Mouse (Mus musculus) heart, adult 2 months (tissue): Measurements from ENCODE around the gene Rnf157. TPM values are rescaled to one million over a fixed set of nuclear protein-coding genes. Genes with fewer than 3 reads are reported as not detected.

Experiments
- DNase-seq, 2 experiments: peaks; one replicate each; pipeline ENCODE4 v3.0.0; 2021
- H3K27ac ChIP-seq: fragments of 200-600 bp; 2 replicates; pipeline ENCODE4 v1.8.1; 2022
- H3K27me3 ChIP-seq: fragments of 200-500 bp; 2 replicates; pipeline ENCODE4 v1.6.1; 2012; ENCODE audit warnings: mild to moderate bottlenecking, low read length, inconsistent platforms, mixed read lengths; ENCODE audit not compliant: control insufficient read depth, insufficient read depth
- H3K36me3 ChIP-seq: fragments of 200-500 bp; 2 replicates; pipeline ENCODE4 v1.6.1; 2012; ENCODE audit warnings: low read length, inconsistent platforms; ENCODE audit not compliant: control insufficient read depth, insufficient read depth
- H3K4me1 ChIP-seq: fragments of 200-500 bp; 2 replicates; pipeline ENCODE4 v1.6.1; 2011; ENCODE audit warnings: low read length; ENCODE audit not compliant: control insufficient read depth, insufficient read depth
- H3K4me3 ChIP-seq: fragments of 200-600 bp; 2 replicates; pipeline ENCODE4 v1.8.1; 2022
- H3K79me2 ChIP-seq: fragments of 200-500 bp; replicated peaks from 2 replicates; pipeline ENCODE4 v1.6.1; 2012; ENCODE audit warnings: mild to moderate bottlenecking, inconsistent platforms, low read length, moderate library complexity, mixed read lengths; ENCODE audit not compliant: control insufficient read depth, insufficient read depth
- H3K9ac ChIP-seq: fragments of 200-500 bp; 2 replicates; pipeline ENCODE4 v1.6.1; 2012; ENCODE audit warnings: low read depth, mild to moderate bottlenecking, control low read depth, inconsistent platforms, low read length, mixed read lengths
- CTCF ChIP-seq: fragments of 200-600 bp; IDR thresholded peaks from 2 replicates; pipeline ENCODE4 v1.8.1; 2022; ENCODE audit warnings: antibody characterized with exemption, mild to moderate bottlenecking, moderate library complexity
- EP300 ChIP-seq: fragments of 200-500 bp; IDR thresholded peaks from 2 replicates; pipeline ENCODE4 v1.6.1; 2011; ENCODE audit warnings: low read depth, low read length, control low read depth; ENCODE audit not compliant: insufficient read depth
- POLR2A ChIP-seq: fragments of 200-500 bp; IDR thresholded peaks from 2 replicates; pipeline ENCODE4 v1.6.1; 2011; ENCODE audit warnings: mild to moderate bottlenecking, low read depth, low read length, control low read depth; ENCODE audit not compliant: insufficient read depth
- whole genome bisulfite sequencing: fragments of 180-500 bp; shearing (Covaris S2); methylation state at CpG from one replicate; pipeline ENCODE4 v1.1.7; 2018; 5-methylcytosine and 5-hydroxymethylcytosine counted together
- intact Hi-C: fragments of 180-260 bp; cut with DNase I; formaldehyde crosslinking; loops from one replicate; pipeline ENCODE4 v1.15.1; 2025
- polyA plus RNA-seq: library from polyadenylated mRNA; depleted of rRNA; stranded (reverse); fragments of >200 nt; gene quantifications from 2 replicates; pipeline ENCODE4 v1.2.3, GENCODE M21; 2012
- total RNA-seq, 2 experiments: library from RNA; stranded (reverse); gene quantifications; 2 replicates each; pipeline ENCODE4 v1.2.3; 2021

Gene Rnf157
- total and polyA plus RNA-seq, 3 experiments = 3.0 to 7.2 (median 6.0) TPM

DNA sequence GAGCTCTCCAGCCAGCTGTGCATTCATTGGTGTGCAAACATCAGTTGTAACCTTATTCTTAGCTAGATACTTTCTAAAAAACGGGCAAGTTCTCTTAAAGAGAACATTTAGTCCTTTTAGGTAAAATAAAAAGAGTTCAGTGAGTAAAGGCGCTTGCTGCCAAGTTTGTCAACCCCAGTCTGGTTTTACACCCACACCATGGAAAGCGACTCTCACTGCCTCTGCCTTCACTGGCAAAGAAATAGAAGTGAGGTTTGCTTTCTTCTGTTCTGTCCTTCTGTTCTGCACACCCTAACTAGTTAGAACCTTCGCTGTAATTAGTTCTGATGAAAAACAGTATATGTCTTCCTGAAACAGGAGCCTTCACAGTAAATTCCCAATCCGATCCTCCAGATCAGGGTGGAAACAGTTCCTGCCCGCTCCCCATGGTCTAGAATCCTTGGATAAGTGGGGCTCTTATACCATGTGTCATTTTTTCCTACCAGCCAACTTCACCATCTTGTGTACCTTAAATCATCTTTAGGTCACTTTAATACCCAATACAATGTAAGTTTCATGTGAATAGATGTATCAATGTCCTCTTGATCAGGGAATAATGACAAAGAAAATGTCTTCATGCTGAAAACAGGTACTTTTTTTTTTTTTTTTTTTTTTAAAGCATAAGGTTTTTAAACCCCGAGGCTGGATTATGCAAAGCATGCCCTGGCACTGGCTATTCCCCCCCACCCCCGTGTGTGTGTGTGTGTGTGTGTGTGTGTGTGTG, 19.9 kb upstream of the Rnf157 start:
- peaks cover 16% of the 10 kb centered on the region for H3K4me1 ChIP-seq
- DNase-seq = no peak
- peaks cover 6% of the 10 kb centered on the region; the same call in 1 of the 2 replicates for H3K36me3 ChIP-seq
- H3K27ac ChIP-seq = no peak overlapping the region
- TF ChIP-seq POLR2A (no peak), EP300 (no peak), CTCF (no peak)
- intact Hi-C loops = no loop called here
- no peaks in the 10 kb centered on the region; the same call in 1 of the 2 replicates for H3K79me2 ChIP-seq
- no peak overlapping the region for H3K9ac ChIP-seq
- H3K4me3 ChIP-seq = no peak overlapping the region
- 51% methylated on average over 8 of the region's 8 CpGs for WGBS
- no peaks in the 10 kb centered on the region for H3K27me3 ChIP-seq

DNA sequence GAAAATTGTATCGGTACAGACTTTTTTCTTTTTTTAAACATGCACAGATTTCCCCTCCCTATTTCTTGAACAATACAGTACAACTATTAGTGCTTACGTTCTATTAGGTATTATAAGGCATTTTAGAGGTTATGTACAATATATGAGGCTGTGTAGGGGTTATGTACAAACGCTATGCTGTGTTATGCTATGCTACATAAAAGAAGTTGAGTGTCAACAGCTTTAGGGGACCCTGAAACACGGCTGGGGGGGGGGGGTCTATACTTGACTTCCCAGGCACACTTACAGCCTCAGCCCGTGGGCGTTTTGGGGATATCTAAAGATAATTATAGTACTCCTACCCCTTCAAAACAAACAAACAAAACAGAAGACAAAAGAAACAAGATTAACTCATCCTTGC, 19.3 kb upstream of the Rnf157 start:
- H3K36me3 ChIP-seq = peaks cover 6% of the 10 kb centered on the region; the same call in 1 of the 2 replicates
- H3K4me3 ChIP-seq = no peak overlapping the region
- H3K4me1 ChIP-seq = peaks cover 11% of the 10 kb centered on the region
- no peak for TF ChIP-seq CTCF
- TF ChIP-seq EP300 = no peak
- TF ChIP-seq POLR2A = no peak
- H3K27me3 ChIP-seq = no peaks in the 10 kb centered on the region
- H3K9ac ChIP-seq = no peak overlapping the region
- H3K27ac ChIP-seq = no peak overlapping the region
- intact Hi-C loops = no loop called here
- 55% methylated on average over 6 of the region's 6 CpGs for WGBS
- DNase-seq = no peak
- no peaks in the 10 kb centered on the region; the same call in 1 of the 2 replicates for H3K79me2 ChIP-seq

DNA sequence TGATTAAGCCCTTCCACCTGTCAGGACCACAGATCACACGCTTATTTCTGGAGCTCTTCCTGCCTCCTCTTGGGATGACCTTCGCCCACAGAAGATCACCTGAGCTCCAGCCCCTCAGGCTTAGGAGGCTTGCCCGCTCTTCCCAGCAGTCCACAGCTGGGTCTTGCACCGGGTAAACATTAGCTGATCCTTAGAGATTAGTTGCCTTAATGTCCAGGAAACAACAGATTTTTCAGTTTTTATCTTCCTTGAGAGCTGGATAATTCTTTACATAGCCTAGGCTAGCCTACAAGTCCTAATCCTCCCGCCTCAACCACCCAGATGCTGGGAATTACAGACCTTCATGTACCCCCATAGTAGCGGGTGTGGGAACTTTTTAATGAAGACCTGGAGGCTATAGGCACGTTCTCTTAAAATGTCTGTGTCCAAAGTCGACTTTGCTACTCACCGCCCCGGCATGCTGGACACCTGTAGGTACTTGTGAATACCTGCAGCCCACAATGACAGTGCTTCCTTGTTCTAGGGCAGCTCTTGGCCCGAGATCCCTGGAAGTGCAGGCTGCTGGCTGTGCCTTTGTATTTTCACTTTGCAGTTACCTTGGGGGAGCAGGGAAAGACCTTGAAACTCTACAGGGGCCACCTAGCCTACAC, 18.7 kb upstream of the Rnf157 start:
- no peak overlapping the region for H3K27ac ChIP-seq
- no peak for DNase-seq
- H3K4me3 ChIP-seq = no peak overlapping the region
- H3K27me3 ChIP-seq = no peaks in the 10 kb centered on the region
- H3K36me3 ChIP-seq = peaks cover 6% of the 10 kb centered on the region; the same call in 1 of the 2 replicates
- intact Hi-C loops = no loop called here
- TF ChIP-seq EP300 = no peak
- TF ChIP-seq CTCF = no peak
- no peak for TF ChIP-seq POLR2A
- WGBS = 62% methylated on average over 11 of the region's 11 CpGs
- peaks cover 8% of the 10 kb centered on the region for H3K4me1 ChIP-seq
- no peak overlapping the region for H3K9ac ChIP-seq
- no peaks in the 10 kb centered on the region; the same call in 1 of the 2 replicates for H3K79me2 ChIP-seq

DNA sequence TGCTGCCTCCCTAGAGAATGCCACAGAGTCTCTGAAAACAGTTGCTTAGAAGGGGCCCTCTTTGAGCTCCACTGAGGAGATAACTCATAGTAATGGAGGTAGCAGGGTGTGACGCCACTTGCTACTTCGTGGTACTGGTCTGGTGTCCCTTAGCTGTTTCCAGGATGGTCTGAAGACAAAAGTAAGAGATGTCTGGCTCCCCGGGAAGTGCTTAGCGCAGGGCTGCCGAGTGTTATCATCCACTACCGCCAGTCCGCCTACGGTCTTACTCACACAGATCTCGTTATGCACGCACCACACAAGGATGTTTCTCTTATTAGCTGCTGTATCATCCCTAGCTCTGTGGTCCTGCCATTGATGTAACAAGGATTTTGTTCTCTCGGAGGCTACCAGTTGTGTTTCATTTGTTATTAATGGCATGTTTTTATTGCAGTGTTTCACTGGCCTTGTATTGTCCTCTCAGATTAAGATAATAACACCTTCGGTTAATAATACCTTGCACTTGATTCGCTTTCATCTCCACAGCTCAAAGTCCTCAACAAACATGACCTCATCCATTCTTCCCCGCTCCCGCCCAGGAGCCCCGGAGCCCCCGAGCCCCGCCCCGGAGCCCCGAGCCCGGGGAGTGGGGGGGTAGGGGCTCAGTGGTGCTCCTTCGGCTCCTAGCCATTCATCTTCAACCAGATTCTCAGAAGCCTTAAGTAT, 18.0 kb upstream of the Rnf157 start:
- TF ChIP-seq POLR2A (no peak), EP300 (no peak), CTCF (no peak)
- H3K4me1 ChIP-seq = peaks cover 5% of the 10 kb centered on the region
- DNase-seq = no peak
- no peaks in the 10 kb centered on the region for H3K27me3 ChIP-seq
- no peak overlapping the region for H3K27ac ChIP-seq
- peaks cover 5% of the 10 kb centered on the region; the same call in 1 of the 2 replicates for H3K36me3 ChIP-seq
- 30% methylated on average over 22 of the region's 22 CpGs for WGBS
- H3K4me3 ChIP-seq = no peak overlapping the region
- H3K9ac ChIP-seq = no peak overlapping the region
- no peaks in the 10 kb centered on the region; the same call in 1 of the 2 replicates for H3K79me2 ChIP-seq
- intact Hi-C loops = no loop called here

DNA sequence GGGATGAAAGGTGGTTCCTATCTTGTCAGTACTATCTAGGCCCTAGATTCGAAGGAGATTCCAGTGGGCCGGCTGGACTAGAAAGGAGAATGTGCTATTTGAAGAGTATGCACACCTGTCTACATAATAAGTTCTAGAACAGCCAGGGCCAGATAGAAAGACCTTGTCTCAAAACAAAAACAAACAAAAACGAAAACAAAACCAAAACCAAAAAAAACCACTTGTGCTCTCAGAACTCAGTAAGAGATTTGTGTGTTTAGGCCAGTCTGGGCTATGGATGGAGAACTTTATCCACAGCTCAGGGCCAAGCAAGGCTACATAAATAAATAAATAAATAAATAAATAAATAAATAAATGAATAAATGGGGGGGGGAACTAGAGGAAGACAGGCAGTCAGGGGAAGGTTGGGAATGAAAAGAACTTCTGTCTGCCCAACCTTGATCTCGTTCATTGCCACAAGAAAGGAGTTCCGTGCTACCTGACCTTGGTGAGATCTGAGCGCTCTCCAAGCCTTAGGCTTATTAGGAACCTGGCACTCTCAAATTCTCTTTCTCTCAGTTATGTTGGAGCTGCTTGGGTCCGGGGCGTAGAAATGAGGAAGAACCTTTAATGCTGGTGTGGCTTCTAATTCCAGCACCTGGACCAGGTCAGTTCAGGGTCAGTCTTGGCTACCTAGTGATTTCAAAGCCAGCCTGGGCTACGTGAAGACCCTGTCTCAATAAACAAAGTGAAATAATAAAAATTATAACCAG, 17.2 kb upstream of the Rnf157 start:
- TF ChIP-seq EP300 (no peak), CTCF (no peak), POLR2A (no peak)
- no peaks in the 10 kb centered on the region for H3K36me3 ChIP-seq
- intact Hi-C loops = no loop called here
- no peak overlapping the region for H3K4me3 ChIP-seq
- WGBS = 84% methylated on average over 9 of the region's 9 CpGs
- no peaks in the 10 kb centered on the region for H3K79me2 ChIP-seq
- 0 out of 2 replicates have a peak, but pooled peaks cover 1% of the 10 kb centered on the region for H3K4me1 ChIP-seq
- H3K27ac ChIP-seq = no peak overlapping the region
- no peaks in the 10 kb centered on the region for H3K27me3 ChIP-seq
- no peak overlapping the region for H3K9ac ChIP-seq
- no peak for DNase-seq
